ENCODE assay signal across 8 mouse cellular contexts in the genomic region with DNA sequence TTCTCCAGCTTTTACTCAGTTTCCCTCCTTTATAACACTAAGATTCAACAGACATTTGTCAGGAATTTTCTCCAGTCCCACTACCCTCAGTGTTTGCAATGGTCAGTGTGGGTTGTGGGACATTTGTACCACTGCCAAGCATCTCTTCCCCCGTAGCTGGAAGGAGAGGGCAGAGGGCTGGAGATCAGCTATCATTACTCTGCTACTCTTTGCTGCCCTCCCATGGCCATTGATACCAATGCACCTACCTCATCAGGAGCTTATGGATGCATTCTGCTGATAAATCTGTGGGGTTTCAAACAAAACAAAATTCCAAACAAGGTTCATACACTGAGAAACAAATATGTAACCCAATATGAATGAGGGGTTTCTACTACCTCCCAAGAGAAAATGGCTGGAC. TPM values are rescaled to one million over a fixed set of nuclear protein-coding genes. Genes with fewer than 3 reads are reported as not detected.
DNase-seq lines count a peak whose midpoint lies in the region; ATAC-seq lines count a peak whose summit lies in the region.

No protein-coding gene starts in this region.

- H3K27me3 ChIP-seq in forebrain, embryonic 14.5 days (replicated peaks; ENCODE audit: control insufficient read depth, insufficient read depth, low read length): no peaks in the 10 kb centered on the region
- H3K27me3 ChIP-seq in liver, embryonic 11.5 days (replicated peaks; ENCODE audit: control insufficient read depth, insufficient read depth, low read length): no peaks in the 10 kb centered on the region
- no peaks in the 10 kb centered on the region for H3K27me3 ChIP-seq in neural tube, embryonic 15.5 days (replicated peaks)

- 20% methylated on average over 1 of the region's 1 CpGs for WGBS in forebrain, embryonic 14.5 days
- 21% methylated on average over 1 of the region's 1 CpGs for WGBS in liver, embryonic 11.5 days
- WGBS in neural tube, embryonic 15.5 days: 13% methylated on average over 1 of the region's 1 CpGs

- no peaks in the 10 kb centered on the region for H3K9me3 ChIP-seq in forebrain, embryonic 14.5 days (replicated peaks; ENCODE audit: control insufficient read depth, low read length)
- H3K9me3 ChIP-seq in liver, embryonic 11.5 days (ENCODE audit: control insufficient read depth, low read length): no peaks in the 10 kb centered on the region
- H3K9me3 ChIP-seq in neural tube, embryonic 15.5 days (replicated peaks): no peaks in the 10 kb centered on the region

- no peak overlapping the region for H3K9ac ChIP-seq in forebrain, embryonic 14.5 days (ENCODE audit: low read length)
- H3K9ac ChIP-seq in liver, embryonic 11.5 days (ENCODE audit: low read depth, low read length): no peak overlapping the region
- H3K9ac ChIP-seq in neural tube, embryonic 15.5 days (replicated peaks): no peak overlapping the region

- peak; percentile 58; the same call in 1 of the 2 replicates for ATAC-seq in forebrain, embryonic 14.5 days
- 0 out of 2 replicates have a peak, but pooled peaks have one; percentile 31 for ATAC-seq in liver, embryonic 11.5 days (replicated peaks; ENCODE audit: low FRiP score)
- ATAC-seq in neural tube, embryonic 15.5 days (ENCODE audit: low FRiP score): peak; percentile 67; the same call in 1 of the 2 replicates

- no peak overlapping the region for H3K4me2 ChIP-seq in forebrain, embryonic 14.5 days (ENCODE audit: low read length)
- no peak overlapping the region for H3K4me2 ChIP-seq in liver, embryonic 11.5 days
- no peak overlapping the region for H3K4me2 ChIP-seq in neural tube, embryonic 15.5 days

- no peaks in the 10 kb centered on the region for H3K36me3 ChIP-seq in forebrain, embryonic 14.5 days (ENCODE audit: control insufficient read depth, insufficient read depth, low read length)
- no peaks in the 10 kb centered on the region for H3K36me3 ChIP-seq in liver, embryonic 11.5 days (ENCODE audit: control insufficient read depth, insufficient read depth, low read length)
- no peaks in the 10 kb centered on the region for H3K36me3 ChIP-seq in neural tube, embryonic 15.5 days

- H3K27ac ChIP-seq in forebrain, embryonic 14.5 days (ENCODE audit: low read depth, low read length): no peak overlapping the region
- H3K27ac ChIP-seq in liver, embryonic 11.5 days (ENCODE audit: low read depth, low read length): no peak overlapping the region
- H3K27ac ChIP-seq in neural tube, embryonic 15.5 days (replicated peaks): no peak overlapping the region

- no peak overlapping the region for H3K4me3 ChIP-seq in forebrain, embryonic 14.5 days (ENCODE audit: low read depth, low read length)
- no peak overlapping the region for H3K4me3 ChIP-seq in liver, embryonic 11.5 days (ENCODE audit: low read depth, low read length)
- no peak overlapping the region for H3K4me3 ChIP-seq in neural tube, embryonic 15.5 days (replicated peaks)

- no peaks in the 10 kb centered on the region for H3K4me1 ChIP-seq in forebrain, embryonic 14.5 days (ENCODE audit: control insufficient read depth, insufficient read depth, low read length)
- H3K4me1 ChIP-seq in liver, embryonic 11.5 days (replicated peaks; ENCODE audit: control insufficient read depth, insufficient read depth, low read length): no peaks in the 10 kb centered on the region
- H3K4me1 ChIP-seq in neural tube, embryonic 15.5 days: no peaks in the 10 kb centered on the region

- peak; percentile 31 for DNase-seq in thymus, postnatal 4 days
- DNase-seq in thymus, postnatal 25 days: no peak
- DNase-seq in c-Kit-positive CD71-positive TER-119-positive erythroid progenitor cells, embryonic 14.5 days (ENCODE audit: low spot score): peak; percentile 3
- peak; percentile 69 for DNase-seq in forebrain, embryonic 14.5 days (ENCODE audit: low spot score)
- peak; percentile 76 for DNase-seq in kidney, postnatal 10 days
- no peak for DNase-seq in liver, embryonic 11.5 days (ENCODE audit: low spot score)
- no peak for DNase-seq in thymus, postnatal 36 days

RNA-seq across cellular contexts. Expression of a gene that starts 40.9 kb away (rescaled TPM):
- polyA plus RNA-seq in forebrain, embryonic 14.5 days (2014; fragmentation: Nextera tagmentation; extraction: Ambion mirVana): 3.5 and 4.1 TPM in 2 replicates
- polyA plus RNA-seq in liver, embryonic 11.5 days (2014; fragmentation: Nextera tagmentation; extraction: Ambion mirVana): 5.0 and 5.5 TPM in 2 replicates
- 3.1 and 6.5 TPM in 2 replicates for polyA plus RNA-seq in neural tube, embryonic 15.5 days (2015; fragmentation: Nextera tagmentation; extraction: Ambion mirVana)

Comparison
In these comparisons a context has a peak if more than half of its experiments do, and no peak if none do; other contexts are left out.
1. DNase-seq: peak in thymus, postnatal 4 days (single experiment), c-Kit-positive CD71-positive TER-119-positive erythroid progenitor cells, embryonic 14.5 days (single experiment), forebrain, embryonic 14.5 days (single experiment) and kidney, postnatal 10 days (single experiment); none in thymus, postnatal 25 days (single experiment), liver, embryonic 11.5 days (single experiment) and thymus, postnatal 36 days (0 of 2).
2. Peak in every context shown above with its lines, with median percentiles within 50 percentile points of each other: ATAC-seq.